Mouse (Mus musculus) kidney, adult 2 months (tissue): ENCODE measurements around the gene Ppm1l. TPM values are rescaled to one million over a fixed set of nuclear protein-coding genes. Genes with fewer than 3 reads are reported as not detected.

Experiments used
- DNase-seq: peaks from one replicate; pipeline ENCODE4 v3.0.0; 2021
- H3K27ac ChIP-seq: fragments of 200-500 bp; 2 replicates; pipeline ENCODE4 v1.5.1; 2012; ENCODE audit warnings: low read depth, low read length, control low read depth, inconsistent platforms; ENCODE audit not compliant: insufficient read depth
- H3K27me3 ChIP-seq: fragments of 200-500 bp; replicated peaks from 2 replicates; pipeline ENCODE4 v1.6.1; 2012; ENCODE audit warnings: mild to moderate bottlenecking, moderate library complexity, low read length, inconsistent platforms; ENCODE audit not compliant: control insufficient read depth, insufficient read depth
- H3K36me3 ChIP-seq: fragments of 200-500 bp; 2 replicates; pipeline ENCODE4 v1.6.1; 2012; ENCODE audit warnings: mild to moderate bottlenecking, moderate library complexity, low read length, inconsistent platforms; ENCODE audit not compliant: control insufficient read depth, insufficient read depth
- H3K4me1 ChIP-seq: fragments of 200-500 bp; 2 replicates; pipeline ENCODE4 v1.6.1; 2011; ENCODE audit warnings: low read length; ENCODE audit not compliant: control insufficient read depth, insufficient read depth
- H3K4me3 ChIP-seq: fragments of 200-500 bp; 2 replicates; pipeline ENCODE4 v1.5.1; 2011; ENCODE audit warnings: mild to moderate bottlenecking, low read depth, low read length, control low read depth; ENCODE audit not compliant: insufficient read depth
- CTCF ChIP-seq: fragments of 200-500 bp; conservative IDR thresholded peaks from 2 replicates; pipeline ENCODE4 v1.5.1; 2011; ENCODE audit warnings: low read depth, mild to moderate bottlenecking, control low read depth, low read length, moderate library complexity, mixed read lengths; ENCODE audit not compliant: insufficient read depth, insufficient read length
- POLR2A ChIP-seq: fragments of 200-500 bp; IDR thresholded peaks from one replicate; pipeline ENCODE4 v1.6.1; 2011; ENCODE audit warnings: low read depth, low read length, control low read depth
- WGBS: fragments of 180-500 bp; shearing (Covaris S2); methylation state at CpG from one replicate; pipeline ENCODE4 v1.1.7; 2018; 5-methylcytosine and 5-hydroxymethylcytosine counted together
- polyA plus RNA-seq: library from polyadenylated mRNA; depleted of rRNA; stranded (reverse); fragments of >200 nt; gene quantifications from 2 replicates; pipeline ENCODE4 v1.2.3, GENCODE M21; 2012

Ppm1l gene
- polyA plus RNA-seq, 1 experiment = 4.0 TPM

DNA sequence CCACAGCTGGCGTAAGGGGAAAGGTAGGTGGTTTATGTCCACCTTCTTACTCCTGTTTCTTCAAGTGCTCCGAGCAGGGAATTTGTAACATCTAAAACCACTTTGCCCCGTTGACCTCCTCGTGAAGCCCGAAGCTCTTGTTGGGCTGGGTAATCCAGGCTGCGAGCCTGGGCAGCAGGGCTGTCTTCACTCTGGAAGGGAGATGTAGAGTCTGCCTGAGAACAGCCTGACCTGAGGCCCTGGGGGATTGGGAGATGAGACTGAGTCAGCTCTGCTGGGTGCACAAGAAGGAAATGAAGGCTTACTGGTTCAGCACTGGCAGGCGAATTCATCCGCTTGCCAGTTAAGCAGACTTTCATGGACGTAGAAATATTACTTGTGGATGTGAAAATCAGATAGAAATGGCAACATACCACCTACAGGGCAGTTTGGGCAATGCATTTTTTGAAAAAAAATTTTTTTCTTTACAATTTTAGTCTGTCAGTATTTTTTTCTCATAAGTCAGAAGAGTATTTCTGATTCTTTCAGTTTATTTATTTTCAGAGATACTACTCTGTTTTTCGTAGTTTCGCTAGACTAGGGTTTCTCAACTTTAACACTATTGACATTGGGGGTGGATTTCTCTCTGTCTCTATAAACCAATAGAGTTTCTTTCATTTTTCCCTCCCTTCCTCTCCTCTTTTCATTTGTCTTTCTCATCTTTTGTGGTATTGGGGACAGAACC lies 31.7 kb downstream of the Ppm1l start:
- Histone ChIP-seq H3K36me3 (no peaks in the 10 kb centered on the region), H3K4me1 (no peaks in the 10 kb centered on the region), H3K27me3 (no peaks in the 10 kb centered on the region), H3K4me3 (no peak overlapping the region), H3K27ac (no peak overlapping the region)
- WGBS = 73% methylated on average over 11 of the region's 11 CpGs
- TF ChIP-seq POLR2A (no peak), CTCF (no peak)
- no peak for DNase-seq

- 53% methylated on average over 4 of the region's 4 CpGs for WGBS
- TF ChIP-seq POLR2A = no peak
- TF ChIP-seq CTCF = no peak
- Histone ChIP-seq H3K36me3 (no peaks in the 10 kb centered on the region), H3K27me3 (no peaks in the 10 kb centered on the region), H3K4me1 (peaks cover under 1% of the 10 kb centered on the region; the same call in 1 of the 2 replicates), H3K4me3 (no peak overlapping the region), H3K27ac (no peak overlapping the region)
- no peak for DNase-seq
These were observed 32.2 kb downstream of the Ppm1l start for GRCm38 (mm10) chr3:69348921-69349237.

GRCm38 (mm10) chr3:69349973-69350372 lies 33.3 kb downstream of the Ppm1l start:
- H3K4me3 ChIP-seq = no peak overlapping the region
- TF ChIP-seq POLR2A (no peak), CTCF (no peak)
- peaks cover 3% of the 10 kb centered on the region; the same call in 1 of the 2 replicates for H3K4me1 ChIP-seq
- no peak overlapping the region for H3K27ac ChIP-seq
- no peaks in the 10 kb centered on the region for H3K27me3 ChIP-seq
- no peaks in the 10 kb centered on the region for H3K36me3 ChIP-seq
- 85% methylated on average over 6 of the region's 6 CpGs for WGBS
- no peak for DNase-seq

DNA sequence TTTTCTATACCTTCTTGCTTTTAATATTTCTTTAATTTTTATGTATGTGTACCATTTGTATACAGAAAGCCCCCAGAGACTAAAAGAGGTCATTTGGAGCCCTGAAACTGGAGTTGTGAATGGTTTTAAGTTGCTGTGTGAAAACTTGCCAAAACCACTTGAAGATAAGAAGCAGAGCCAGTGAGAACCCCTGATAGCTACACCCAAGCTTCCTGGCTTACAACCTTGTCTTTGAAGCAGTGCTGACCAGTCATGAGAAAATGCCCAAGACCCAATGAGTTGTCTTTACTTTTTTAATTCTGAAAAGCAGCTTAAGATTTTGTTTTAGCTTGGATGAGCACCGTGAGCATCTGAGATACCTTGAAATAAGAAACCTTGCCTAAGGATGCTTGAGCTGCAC lies 35.5 kb downstream of the Ppm1l start:
- H3K27me3 ChIP-seq = no peaks in the 10 kb centered on the region
- no peaks in the 10 kb centered on the region for H3K36me3 ChIP-seq
- WGBS = 72% methylated on average over 1 of the region's 1 CpGs
- DNase-seq = no peak
- TF ChIP-seq CTCF = no peak
- TF ChIP-seq POLR2A = no peak
- no peak overlapping the region for H3K27ac ChIP-seq
- peaks cover 3% of the 10 kb centered on the region; the same call in 1 of the 2 replicates for H3K4me1 ChIP-seq
- no peak overlapping the region for H3K4me3 ChIP-seq

DNA sequence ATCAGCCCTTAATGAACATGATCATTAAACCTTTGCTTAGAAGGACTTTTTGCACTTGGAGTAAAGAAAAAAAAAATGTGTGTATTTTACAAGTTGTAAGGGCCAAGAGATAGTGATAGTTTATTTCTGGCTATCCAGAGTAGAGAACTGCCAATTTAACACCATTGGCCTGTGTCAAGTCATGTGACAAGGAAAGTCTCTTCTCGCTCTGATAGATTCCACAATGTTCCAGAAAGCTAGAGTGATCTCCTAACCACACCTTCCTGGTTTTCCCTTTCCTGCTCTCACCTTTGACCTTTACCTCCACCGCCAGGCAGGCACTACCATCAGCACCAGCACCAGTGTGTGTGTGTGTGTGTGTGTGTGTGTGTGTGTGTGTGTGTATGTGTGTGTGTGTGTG lies 38.0 kb downstream of the Ppm1l start:
- DNase-seq = no peak
- Histone ChIP-seq H3K27ac (no peak overlapping the region), H3K4me3 (no peak overlapping the region), H3K4me1 (peaks cover 3% of the 10 kb centered on the region; the same call in 1 of the 2 replicates), H3K36me3 (no peaks in the 10 kb centered on the region), H3K27me3 (no peaks in the 10 kb centered on the region)
- 61% methylated on average over 2 of the region's 2 CpGs for WGBS
- TF ChIP-seq POLR2A (no peak), CTCF (no peak)

DNA sequence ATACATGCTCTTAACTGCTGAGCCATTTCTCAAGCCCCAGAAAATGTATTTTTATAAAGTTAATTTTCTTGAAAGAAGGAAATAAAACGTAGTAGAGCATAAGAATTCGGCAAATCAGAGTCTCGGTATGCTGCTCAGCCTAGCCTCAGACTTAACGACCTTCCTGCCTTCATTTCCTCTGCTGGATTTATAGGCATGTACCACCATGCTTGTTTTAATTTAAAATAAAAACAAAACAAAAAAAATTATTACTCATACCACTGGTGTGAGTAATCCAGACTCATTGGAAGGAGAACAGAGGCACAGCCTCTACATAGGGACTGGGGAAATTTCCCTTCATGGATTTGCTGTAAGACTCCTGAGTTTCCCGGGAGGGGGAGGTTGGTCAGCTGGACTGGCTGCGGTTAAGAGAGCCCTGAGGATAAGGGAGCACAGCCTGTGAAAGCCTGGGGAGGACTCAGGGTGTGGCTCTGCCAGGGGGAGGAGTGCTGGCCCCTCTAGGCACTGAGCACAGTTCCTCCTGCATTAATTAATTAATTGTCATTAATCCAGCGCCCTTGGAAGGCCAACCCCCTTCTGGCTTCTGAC lies 39.5 kb downstream of the Ppm1l start:
- WGBS = 54% methylated on average over 7 of the region's 7 CpGs
- Histone ChIP-seq H3K36me3 (no peaks in the 10 kb centered on the region), H3K27me3 (no peaks in the 10 kb centered on the region), H3K27ac (no peak overlapping the region), H3K4me3 (no peak overlapping the region), H3K4me1 (peaks cover 3% of the 10 kb centered on the region; the same call in 1 of the 2 replicates)
- no peak for DNase-seq
- TF ChIP-seq CTCF = no peak
- no peak for TF ChIP-seq POLR2A

DNA sequence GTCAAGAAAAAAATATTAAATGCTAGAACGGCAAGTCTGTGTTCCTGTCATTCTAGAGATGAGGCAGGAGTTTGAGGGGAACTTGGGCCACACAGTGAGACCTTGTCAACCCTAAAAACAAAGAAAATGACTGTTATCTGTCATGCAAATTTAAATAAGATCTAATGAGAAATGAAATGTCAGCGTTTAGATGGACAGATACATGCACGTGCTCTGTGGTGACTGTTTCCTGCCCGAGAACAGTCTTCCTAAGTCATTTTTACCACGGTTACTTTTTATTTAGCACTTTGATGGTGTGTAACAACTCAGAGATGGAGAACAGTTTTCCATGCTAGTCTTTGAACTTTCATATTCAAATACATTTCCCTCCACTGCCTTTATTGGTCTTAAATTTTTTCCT lies 40.1 kb downstream of the Ppm1l start:
- no peaks in the 10 kb centered on the region for H3K27me3 ChIP-seq
- no peak for DNase-seq
- no peak overlapping the region for H3K4me3 ChIP-seq
- peaks cover 3% of the 10 kb centered on the region; the same call in 1 of the 2 replicates for H3K4me1 ChIP-seq
- TF ChIP-seq CTCF = no peak
- no peak for TF ChIP-seq POLR2A
- H3K27ac ChIP-seq = no peak overlapping the region
- H3K36me3 ChIP-seq = no peaks in the 10 kb centered on the region
- WGBS = 62% methylated on average over 5 of the region's 5 CpGs
